Mouse (Mus musculus): ENCODE data around the gene Zdhhc5. TPM values are rescaled to one million over a fixed set of nuclear protein-coding genes. Genes with fewer than 3 reads are reported as not detected.

The Zdhhc5 gene
- polyA plus RNA-seq (2012; rRNA removed): 30.7 and 30.8 TPM in 2 replicates

DNA sequence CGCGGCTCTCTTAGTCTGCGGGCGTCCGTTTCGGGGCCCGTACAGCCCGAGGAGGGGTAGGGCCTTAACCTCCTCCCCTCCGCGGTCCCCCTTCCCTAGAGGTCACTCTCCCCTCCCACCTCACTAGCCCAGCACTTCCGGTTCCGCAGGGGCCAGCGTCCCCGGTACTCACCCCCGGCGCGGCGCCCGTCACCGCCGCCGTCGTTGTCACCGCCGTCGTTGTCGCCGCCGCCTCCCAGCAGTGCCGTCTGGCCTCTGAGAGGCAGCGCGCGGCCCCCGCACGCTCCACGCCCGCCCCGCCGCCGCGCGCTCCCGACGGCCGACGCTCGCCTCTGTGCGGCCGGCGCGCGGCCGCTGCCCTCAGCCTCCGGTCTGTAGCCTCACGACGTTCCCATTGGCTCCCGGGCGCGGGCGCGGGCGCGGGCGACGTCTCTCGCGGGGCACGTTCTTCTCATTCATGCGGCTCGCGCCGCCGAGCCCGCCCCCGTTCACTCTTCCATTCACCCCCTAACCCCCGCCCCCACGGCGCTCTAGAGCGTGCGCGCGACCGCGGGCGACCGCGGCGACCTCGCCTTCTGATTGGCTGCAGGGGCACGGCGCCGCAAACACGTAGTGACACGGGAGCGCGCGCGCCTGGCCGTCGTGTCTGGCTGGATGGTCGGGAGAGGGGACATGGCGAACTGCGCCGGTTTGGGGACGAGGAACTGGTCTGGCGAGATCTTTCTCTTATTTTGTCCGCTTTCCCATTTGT lies at the start of gene Zdhhc5:
TSS of gene Zdhhc5 (minus strand) at position 370 of the 751 bp plus-strand sequence.

DNA sequence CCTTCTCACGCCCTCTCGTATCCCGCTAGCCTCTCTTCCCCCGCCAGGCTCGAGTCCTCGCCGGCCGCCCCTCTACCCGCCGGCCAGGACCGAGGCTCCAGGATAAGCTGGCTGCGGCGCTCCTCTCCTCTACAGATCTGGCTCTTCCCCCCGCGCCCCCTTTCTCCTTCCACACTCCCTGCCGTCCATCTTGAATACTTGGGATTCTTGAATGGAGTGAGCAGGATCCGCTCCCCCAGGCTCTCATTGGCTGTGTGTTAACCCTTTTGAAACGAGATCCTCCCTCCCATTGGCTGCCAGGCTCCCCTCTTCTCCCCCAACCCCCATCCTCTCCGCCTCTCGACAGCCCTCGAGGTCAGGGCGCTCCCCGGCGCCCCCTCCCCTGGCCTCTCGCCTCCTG lies 28.6 kb upstream of the Zdhhc5 start, which contains the start of gene Gm19426:
TSS of gene Gm19426 (minus strand) at position 95 of the 400 bp plus-strand sequence.

DNA sequence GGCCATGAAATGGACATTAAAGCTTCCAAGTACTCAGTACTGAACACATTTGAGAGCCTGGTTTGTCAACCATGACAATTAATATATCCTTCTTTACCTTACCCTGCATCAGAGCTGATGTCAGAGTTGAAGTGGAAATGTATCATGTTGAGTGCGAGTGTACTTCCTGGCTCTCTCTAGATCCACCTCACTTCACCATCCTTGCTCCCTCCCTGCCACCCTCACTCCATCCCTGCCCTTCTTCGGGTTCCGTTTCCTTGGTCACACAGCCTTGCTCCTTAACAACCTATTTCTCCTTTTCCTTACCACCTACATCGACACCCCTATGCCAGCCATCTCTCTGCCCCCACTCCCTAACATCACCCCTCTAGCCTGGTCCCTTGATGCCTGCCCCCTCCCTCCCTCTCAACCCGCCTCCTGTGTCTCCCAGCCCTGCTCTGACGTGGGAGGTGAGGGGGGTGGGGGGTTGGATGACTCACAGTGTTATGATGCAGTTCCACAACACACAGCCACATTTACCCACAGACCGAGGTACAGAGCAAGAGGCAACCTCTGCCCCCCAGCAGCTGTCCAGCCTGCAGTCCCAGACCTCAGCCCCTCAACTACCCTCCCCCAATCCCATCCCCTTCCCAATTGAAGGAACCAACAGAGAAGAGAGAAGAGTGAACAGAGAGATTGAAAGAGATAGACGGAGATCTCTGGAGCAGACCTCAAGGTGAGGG lies 18.8 kb upstream of the Zdhhc5 start, which contains the start of gene Ypel4:
TSS of gene Ypel4 (plus strand) at position 480 of the 722 bp plus-strand sequence.

DNA sequence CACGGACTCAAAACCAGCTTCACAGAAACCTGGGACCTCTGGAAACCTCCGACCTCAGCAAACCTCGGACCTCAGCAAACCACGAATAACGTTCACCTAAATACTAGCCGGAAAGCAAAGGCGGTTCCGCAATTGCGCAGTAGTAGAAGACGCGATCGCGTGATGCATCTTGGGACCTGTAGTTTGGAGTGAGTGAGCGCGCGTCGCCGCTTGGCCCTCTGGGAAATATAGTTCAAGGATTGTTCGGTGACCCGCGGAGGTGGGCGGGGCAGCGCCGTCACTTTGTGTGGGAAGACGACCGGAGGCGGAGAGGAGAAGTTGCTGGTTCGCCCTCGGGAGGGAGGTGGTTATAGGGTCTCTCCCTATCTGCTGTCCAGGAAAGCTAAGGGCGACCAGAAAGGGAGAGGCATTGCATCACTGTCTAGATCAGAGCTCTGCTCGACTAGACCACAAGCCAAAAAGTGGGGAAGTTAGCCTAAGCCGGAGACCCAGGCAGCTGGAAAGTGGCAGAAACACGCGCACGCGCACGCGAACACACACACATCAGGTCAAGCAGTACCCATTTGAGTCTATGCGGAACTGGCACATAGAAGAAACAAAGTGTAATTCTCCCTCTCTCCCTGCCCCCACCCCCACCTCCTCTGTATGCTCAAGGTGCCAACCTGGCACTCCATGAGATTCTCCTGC lies 12.3 kb upstream of the Zdhhc5 start, which contains the start of gene Clp1:
TSS of gene Clp1 (minus strand) at position 179 of the 687 bp plus-strand sequence.

DNA sequence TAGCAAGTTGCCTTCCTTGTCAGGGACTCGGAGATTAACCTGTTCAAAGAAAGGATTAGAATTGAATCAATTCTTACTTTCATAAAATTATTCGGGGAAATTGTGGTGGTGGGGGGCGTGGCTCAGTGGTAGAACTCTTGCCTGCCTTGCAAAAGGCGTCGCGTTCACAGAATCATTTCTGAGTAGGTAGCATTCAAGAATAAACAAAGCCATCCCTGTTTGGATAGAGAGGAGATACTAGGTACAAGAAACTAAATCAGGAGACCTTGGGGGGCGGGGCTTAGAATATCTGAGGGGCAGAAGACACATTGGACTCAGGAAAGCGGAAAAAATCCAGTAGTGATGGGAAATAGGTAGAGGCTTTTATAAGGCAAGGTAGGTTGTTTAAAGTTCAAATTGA lies 36.0 kb downstream of the Zdhhc5 start, which contains the start of gene Tmx2:
TSS of gene Tmx2 (minus strand) at position 125 of the 400 bp plus-strand sequence.

DNA sequence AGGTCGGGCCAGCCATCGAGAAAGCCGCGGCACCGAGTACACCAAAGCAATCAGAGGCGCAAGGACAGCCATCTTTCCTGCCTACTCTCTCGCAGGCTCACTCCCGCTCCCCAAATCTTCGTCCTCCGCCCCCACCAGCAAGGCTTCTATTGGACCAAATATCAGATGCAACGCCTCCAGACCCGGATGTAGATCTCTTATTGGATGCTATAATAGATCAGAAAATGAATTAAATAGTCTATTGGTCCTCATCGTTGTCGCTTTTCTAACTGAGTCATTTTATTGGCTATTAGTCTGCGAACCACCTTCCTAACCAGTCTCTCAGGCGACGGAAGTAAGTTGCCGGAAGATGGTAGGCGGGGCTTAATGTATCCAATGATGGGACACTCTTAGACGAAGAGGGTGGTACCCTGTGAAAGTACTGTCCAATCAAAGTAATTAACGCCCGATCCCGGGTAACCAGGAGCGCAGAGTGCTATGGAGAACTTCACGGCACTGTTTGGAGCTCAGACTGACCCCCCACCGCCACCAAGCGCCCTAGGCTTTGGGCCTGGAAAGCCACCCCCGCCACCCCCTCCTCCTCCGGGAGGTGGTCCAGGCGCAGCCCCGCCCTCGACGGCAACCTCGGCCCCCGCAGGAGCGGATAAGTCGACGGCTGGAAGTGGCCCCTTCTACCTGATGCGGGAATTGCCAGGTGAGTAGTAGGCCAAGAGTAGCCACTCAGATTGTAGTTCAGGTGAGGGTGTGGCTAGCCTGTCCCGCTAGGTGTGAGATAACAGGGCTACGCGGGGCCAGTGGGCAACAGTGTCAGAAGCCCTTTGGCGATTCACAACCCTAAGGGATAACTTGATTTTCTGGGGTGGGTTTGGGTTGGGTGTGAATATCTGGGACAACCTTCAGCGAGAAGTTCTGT lies 36.8 kb downstream of the Zdhhc5 start, which contains the start of the genes Gm28635 and Med19:
TSS of gene Gm28635 (minus strand) at position 74 of the 913 bp plus-strand sequence.
TSS of gene Med19 (plus strand) at position 435 of the 913 bp plus-strand sequence.

DNA sequence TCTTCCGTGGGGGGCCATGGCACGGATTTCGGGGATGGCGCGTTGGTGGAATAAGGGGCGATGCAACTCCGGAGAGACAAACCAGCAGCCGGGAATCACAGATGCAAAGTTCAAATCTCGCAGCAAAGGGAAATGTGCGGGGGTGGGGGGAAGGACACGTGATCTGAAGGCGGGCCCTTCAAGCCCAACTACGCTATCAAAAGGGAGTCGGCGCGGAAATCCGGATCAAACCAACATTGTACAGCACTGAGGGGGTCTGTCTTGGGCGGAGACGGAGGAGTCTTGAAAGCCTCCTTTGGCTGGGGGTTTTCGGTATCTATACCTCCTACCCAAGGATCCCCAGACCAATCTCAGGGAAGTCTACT lies 44.4 kb downstream of the Zdhhc5 start, which contains the start of gene Selenoh:
TSS of gene Selenoh (minus strand) at position 202 of the 365 bp plus-strand sequence.

DNA sequence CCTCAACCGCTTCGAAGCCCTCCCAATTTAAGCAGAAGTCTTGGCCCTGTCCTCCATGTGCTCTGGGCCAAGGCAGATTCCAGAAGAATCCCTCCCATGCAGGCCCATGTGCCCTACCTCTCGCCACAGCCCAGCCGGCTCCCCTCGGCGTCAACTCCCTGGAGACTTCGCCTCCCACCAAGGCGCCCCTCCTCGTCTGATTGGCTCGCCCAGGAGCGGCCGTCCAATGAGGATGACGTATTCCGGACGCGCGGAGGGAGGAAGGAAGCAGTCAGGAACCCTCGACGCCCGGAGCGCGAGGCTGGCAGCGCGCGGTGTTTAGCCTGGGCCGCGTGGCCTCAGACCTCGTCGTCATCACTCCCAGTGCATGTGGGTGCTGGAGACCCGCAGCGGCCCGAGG lies 56.2 kb downstream of the Zdhhc5 start, which contains the start of gene Btbd18:
TSS of gene Btbd18 (plus strand) at position 274 of the 400 bp plus-strand sequence.

DNA sequence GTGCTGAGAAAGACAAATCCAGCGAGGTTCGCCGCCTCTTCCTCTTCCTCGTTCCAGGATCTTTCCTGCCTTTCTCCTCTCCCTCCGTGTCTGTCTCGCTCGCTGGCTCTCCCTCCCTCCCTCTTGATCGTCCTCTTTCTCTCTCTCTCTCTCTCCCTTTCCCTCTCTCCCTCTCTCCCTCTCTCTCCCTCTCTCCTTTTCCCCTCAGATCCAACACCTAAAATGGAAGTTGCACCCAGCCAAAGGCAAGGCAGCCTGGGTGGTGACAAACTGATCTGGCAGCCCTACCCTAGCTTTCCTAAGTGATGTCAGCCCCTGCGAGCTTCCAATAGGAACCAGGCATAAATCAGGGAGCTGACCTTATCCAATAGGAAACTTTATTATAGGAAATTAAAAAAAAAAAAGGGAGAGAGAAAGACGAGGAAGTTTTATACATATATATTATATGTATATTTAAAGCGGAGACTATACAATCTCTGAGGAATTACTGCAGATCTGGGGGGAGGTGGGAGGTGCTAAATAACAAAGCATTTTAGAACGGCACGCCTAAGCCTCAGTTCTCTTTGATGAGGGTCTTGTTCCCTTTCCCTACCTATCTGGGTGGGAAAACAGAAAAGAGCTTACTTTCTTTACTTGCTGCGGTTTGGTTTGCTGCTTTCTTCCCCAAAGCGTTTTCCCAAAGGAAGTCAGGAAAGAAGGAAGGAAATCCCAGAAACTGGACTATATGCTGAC lies 64.3 kb downstream of the Zdhhc5 start, which contains the start of gene Ctnnd1:
TSS of gene Ctnnd1 (minus strand) at position 302 of the 732 bp plus-strand sequence.

Other genes with a start within 250 kb of the Zdhhc5 start
- gene Tfpi, start 238.4 kb downstream of the Zdhhc5 start, polyA plus RNA-seq (2012; rRNA removed): 14.4 and 18.2 TPM in 2 replicates
- gene Ctnnd1, start 64.4 kb downstream of the Zdhhc5 start, polyA plus RNA-seq (2012; rRNA removed): 81.6 and 82.8 TPM in 2 replicates
- 0.03 TPM in 1 of 2 replicates, not detected in the other for gene Btbd18, start 56.1 kb downstream of the Zdhhc5 start, polyA plus RNA-seq (2012; rRNA removed)
- gene Selenoh, start 44.4 kb downstream of the Zdhhc5 start, polyA plus RNA-seq (2012; rRNA removed): 220 and 235 TPM in 2 replicates
- 0.03 TPM in 1 of 2 replicates, not detected in the other for gene Gm28635, start 37.1 kb downstream of the Zdhhc5 start, polyA plus RNA-seq (2012; rRNA removed)
- 35.5 and 36.4 TPM in 2 replicates for gene Med19, start 36.8 kb downstream of the Zdhhc5 start, polyA plus RNA-seq (2012; rRNA removed)
- gene Tmx2, start 36.0 kb downstream of the Zdhhc5 start, polyA plus RNA-seq (2012; rRNA removed): 148 and 155 TPM in 2 replicates
- 18.1 and 18.7 TPM in 2 replicates for gene Clp1, start 12.2 kb upstream of the Zdhhc5 start, polyA plus RNA-seq (2012; rRNA removed)
- 47.7 and 53.2 TPM in 2 replicates for gene Ypel4, start 18.9 kb upstream of the Zdhhc5 start, polyA plus RNA-seq (2012; rRNA removed)
- 10.2 and 10.9 TPM in 2 replicates for gene Gm19426, start 28.5 kb upstream of the Zdhhc5 start, polyA plus RNA-seq (2012; rRNA removed)
- gene Serping1, start 60.3 kb upstream of the Zdhhc5 start, polyA plus RNA-seq (2012; rRNA removed): 28.5 and 38.0 TPM in 2 replicates
- gene Ube2l6, start 83.6 kb upstream of the Zdhhc5 start, polyA plus RNA-seq (2012; rRNA removed): 13.2 and 17.0 TPM in 2 replicates
- 0.05 TPM in 1 of 2 replicates, not detected in the other for gene Smtnl1, start 107.5 kb upstream of the Zdhhc5 start, polyA plus RNA-seq (2012; rRNA removed)
- 83.2 and 86.4 TPM in 2 replicates for gene Timm10, start 111.8 kb upstream of the Zdhhc5 start, polyA plus RNA-seq (2012; rRNA removed)
- gene Slc43a1, start 123.7 kb upstream of the Zdhhc5 start, polyA plus RNA-seq (2012; rRNA removed): 5.6 and 7.8 TPM in 2 replicates
- gene Rtn4rl2, start 171.5 kb upstream of the Zdhhc5 start, polyA plus RNA-seq (2012; rRNA removed): 17.6 and 21.9 TPM in 2 replicates
- gene Slc43a3, start 221.4 kb upstream of the Zdhhc5 start, polyA plus RNA-seq (2012; rRNA removed): 10.4 and 20.1 TPM in 2 replicates

Measured in central nervous system, embryonic 14 days (tissue).